Mouse (Mus musculus) midbrain, embryonic 10.5 days (tissue): ENCODE results near the gene Pxt1. TPM values are rescaled to one million over a fixed set of nuclear protein-coding genes. Genes with fewer than 3 reads are reported as not detected.
A peak's percentile ranks its signal among the peaks of the same experiment; 100 is the strongest.

Source experiments
- DNase-seq: peaks from one replicate; pipeline ENCODE4 v3.0.0-alpha.2; 2017; ENCODE audit warnings: low spot score
- H3K27ac ChIP-seq: fragments of 300-500 bp; sonication (generic); replicated peaks from 2 replicates; pipeline ENCODE4 v1.5.1; 2016; ENCODE audit warnings: mild to moderate bottlenecking
- H3K27me3 ChIP-seq: fragments of 300-500 bp; sonication (generic); 2 replicates; pipeline ENCODE4 v1.6.1; 2016; ENCODE audit warnings: low read depth, mild to moderate bottlenecking; ENCODE audit not compliant: poor library complexity, severe bottlenecking
- H3K36me3 ChIP-seq: fragments of 300-500 bp; sonication (generic); 2 replicates; pipeline ENCODE4 v1.6.1; 2016; ENCODE audit warnings: mild to moderate bottlenecking, moderate library complexity
- H3K4me1 ChIP-seq: fragments of 300-500 bp; sonication (generic); 2 replicates; pipeline ENCODE4 v1.6.1; 2016
- H3K4me3 ChIP-seq: fragments of 300-500 bp; sonication (generic); 2 replicates; pipeline ENCODE4 v1.5.1; 2016; ENCODE audit warnings: mild to moderate bottlenecking, moderate library complexity
- H3K9me3 ChIP-seq: fragments of 300-500 bp; sonication (generic); replicated peaks from 2 replicates; pipeline ENCODE4 v1.6.1; 2016; ENCODE audit warnings: mild to moderate bottlenecking
- WGBS: fragments of 180-500 bp; shearing (Covaris S2); methylation state at CpG from one replicate; pipeline ENCODE4 v1.1.7; 2016; 5-methylcytosine and 5-hydroxymethylcytosine counted together
- polyA plus RNA-seq: library from polyadenylated mRNA; unstranded; fragments of >200 nt; fragmentation: Nextera tagmentation; extraction: Ambion mirVana; gene quantifications from 2 replicates; pipeline ENCODE4 v1.2.1, GENCODE M21; 2016

Gene Pxt1
- polyA plus RNA-seq, 1 experiment from 2014 or later = not detected

DNA sequence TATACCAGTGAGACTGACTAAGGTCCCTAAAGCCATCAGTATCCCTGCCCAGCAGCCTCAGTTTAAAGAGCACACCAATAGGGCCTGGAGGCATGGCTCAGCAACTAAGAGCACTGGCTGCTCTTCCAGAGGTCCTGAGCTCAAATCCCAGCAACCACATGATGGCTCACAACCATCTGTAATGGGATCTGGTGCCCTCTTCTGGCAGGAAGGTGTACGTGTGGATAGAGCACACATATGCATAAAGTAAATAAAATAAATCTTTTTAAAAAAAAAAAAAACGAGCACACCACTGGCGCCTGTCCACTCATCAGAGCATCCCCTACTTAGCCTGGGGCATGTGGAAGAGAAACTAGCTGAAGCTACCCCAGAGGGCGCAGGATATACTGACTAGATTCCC, 42.1 kb downstream of the Pxt1 start:
- Histone ChIP-seq H3K27ac (no peak overlapping the region), H3K27me3 (peaks cover 3% of the 10 kb centered on the region), H3K4me3 (no peak overlapping the region), H3K4me1 (peaks cover 35% of the 10 kb centered on the region), H3K36me3 (no peaks in the 10 kb centered on the region), H3K9me3 (no peaks in the 10 kb centered on the region)
- DNase-seq = no peak
- WGBS = 69% methylated on average over 4 of the region's 4 CpGs

DNA sequence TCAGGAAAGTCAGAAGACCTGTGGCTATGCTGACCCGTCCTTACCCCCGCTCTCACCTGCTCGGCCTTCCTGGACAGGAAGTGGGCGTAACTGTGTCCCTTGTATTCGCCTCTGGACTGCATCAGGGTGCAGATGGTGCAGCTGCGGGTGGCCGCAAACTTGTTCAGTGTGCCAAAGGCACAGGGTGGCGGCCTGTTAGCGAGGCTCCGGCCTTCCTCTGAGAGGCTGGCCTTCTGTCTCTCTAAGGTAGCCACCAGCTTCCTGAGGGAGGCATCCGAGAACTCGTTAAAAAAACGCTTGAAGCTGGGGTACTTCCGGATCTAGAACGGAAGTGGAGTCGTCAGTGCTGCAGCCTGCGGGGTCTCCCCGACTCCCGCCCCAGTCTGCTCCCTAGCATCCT, 44.2 kb downstream of the Pxt1 start:
- Histone ChIP-seq H3K36me3 (no peaks in the 10 kb centered on the region), H3K9me3 (no peaks in the 10 kb centered on the region), H3K27me3 (no peaks in the 10 kb centered on the region), H3K4me1 (peaks cover 23% of the 10 kb centered on the region), H3K4me3 (no peak overlapping the region), H3K27ac (peak overlapping the region; percentile 19)
- DNase-seq = no peak
- 86% methylated on average over 19 of the region's 19 CpGs for WGBS

DNA sequence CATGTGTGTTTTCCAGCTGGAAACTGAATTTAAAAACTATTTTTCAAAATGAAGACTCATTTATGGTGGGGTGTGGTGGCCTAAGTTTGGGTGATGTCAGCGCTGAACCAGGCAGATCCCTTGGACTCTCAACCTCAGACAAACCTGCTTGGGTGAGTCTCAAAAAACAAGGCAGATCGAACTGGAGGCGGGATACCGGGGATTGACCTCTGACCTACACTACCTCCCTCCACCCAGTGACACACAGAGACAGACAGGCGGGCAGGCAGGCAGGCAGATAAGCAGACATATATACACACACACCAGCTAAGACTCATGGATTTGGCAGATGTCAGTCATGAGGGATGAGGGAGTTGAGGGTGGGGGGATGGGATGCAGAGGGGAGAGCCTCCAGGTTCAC, 45.4 kb downstream of the Pxt1 start:
- 68% methylated on average over 5 of the region's 5 CpGs for WGBS
- H3K27ac ChIP-seq = 0 out of 2 replicates have a peak overlapping the region, but pooled peaks have one; percentile 19

DNA sequence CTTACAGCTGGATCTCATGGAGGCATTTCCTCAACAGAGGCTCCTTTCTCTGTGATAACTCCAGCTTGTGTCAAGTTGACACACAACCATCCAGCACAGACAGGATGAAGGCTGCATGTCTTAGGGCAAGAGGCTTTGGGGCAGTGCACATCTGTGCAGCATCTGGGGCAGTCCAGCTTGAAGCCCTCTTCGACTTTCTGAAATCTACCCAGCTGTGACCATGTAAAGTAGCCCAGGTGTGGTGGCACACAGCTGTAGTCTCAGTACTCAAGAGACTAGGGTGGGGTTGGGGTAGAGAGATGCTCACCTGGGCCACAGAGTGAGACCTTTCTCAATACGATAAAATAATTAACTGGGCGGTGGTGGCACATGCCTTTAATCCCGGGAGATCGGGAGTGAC, 45.8 kb downstream of the Pxt1 start:
- Histone ChIP-seq H3K4me3 (no peak overlapping the region), H3K27ac (no peak overlapping the region), H3K27me3 (no peaks in the 10 kb centered on the region), H3K4me1 (peaks cover 20% of the 10 kb centered on the region), H3K36me3 (no peaks in the 10 kb centered on the region), H3K9me3 (no peaks in the 10 kb centered on the region)
- no peak for DNase-seq
- WGBS = 91% methylated on average over 5 of the region's 5 CpGs

More for the DNA sequence above, 45.4 kb downstream of the Pxt1 start:
- Histone ChIP-seq H3K27me3 (no peaks in the 10 kb centered on the region), H3K4me1 (peaks cover 20% of the 10 kb centered on the region), H3K36me3 (no peaks in the 10 kb centered on the region), H3K4me3 (no peak overlapping the region), H3K9me3 (no peaks in the 10 kb centered on the region)
- DNase-seq = no peak

DNA sequence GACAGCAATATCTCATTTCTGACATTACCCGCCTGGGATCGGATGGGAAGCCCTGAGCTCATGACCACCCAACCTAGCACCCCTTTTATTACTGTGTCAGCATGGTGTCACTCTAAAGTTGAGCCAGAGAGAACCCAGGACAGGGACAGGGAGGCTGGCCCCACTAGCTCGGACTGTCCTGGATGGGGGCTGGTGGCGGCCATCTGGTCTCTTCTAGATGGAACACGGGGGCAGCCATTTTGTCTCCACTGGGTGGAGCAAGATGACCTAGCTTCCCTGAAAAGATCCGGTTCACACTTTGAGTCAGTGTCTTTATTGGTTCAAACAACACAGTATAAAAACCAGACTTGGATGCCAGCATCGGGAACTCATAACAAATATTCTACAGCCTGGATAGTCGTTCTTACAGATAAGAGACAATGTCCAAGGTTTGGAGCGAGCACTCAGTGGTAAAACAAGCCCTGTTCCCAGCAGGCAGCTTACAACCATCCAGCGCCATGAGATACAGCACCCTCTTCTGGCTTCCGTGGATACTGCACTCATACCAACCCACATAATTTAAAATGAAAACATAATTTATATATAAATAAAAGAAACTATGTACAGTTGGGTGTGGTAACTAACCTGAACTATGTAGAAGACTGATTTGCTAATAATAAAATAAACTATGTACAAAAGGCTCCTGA, 47.4 kb downstream of the Pxt1 start:
- no peaks in the 10 kb centered on the region for H3K27me3 ChIP-seq
- H3K4me3 ChIP-seq = no peak overlapping the region
- H3K4me1 ChIP-seq = peaks cover 20% of the 10 kb centered on the region
- no peak for DNase-seq
- no peak overlapping the region for H3K27ac ChIP-seq
- no peaks in the 10 kb centered on the region for H3K9me3 ChIP-seq
- H3K36me3 ChIP-seq = no peaks in the 10 kb centered on the region
- WGBS = 90% methylated on average over 11 of the region's 11 CpGs

DNA sequence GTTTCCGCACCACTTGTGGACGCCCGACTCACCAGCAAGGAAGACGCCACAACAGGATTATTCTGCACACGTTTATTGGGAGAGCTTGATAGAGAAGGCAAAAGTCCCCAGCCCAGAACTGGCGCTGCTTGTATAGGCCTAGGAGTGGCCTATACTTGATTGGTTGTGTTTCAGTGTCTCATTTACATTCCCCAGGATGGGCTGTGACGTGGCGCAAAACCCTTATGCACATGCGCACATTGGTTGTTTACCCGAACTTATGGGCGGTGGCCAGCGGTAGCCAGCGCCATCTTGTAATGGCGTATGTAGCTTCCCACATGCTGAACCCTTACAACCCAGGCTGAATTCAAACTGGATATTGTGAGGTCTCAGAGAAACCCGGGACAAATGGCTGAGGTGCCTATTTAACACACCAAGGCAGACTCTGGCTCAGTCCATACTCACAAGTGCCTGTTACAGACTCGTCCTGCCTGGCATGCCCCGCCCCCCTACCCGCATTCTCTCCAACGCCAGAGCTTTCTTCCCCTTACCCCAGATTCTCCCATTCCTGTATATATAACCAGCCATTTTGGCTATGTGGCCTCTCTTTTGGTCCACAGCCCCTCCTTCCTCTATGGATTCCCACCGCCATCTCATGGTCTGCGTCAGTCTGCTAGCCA, 48.3 kb downstream of the Pxt1 start:
- Histone ChIP-seq H3K27ac (no peak overlapping the region), H3K27me3 (no peaks in the 10 kb centered on the region), H3K4me3 (no peak overlapping the region), H3K9me3 (no peaks in the 10 kb centered on the region), H3K36me3 (no peaks in the 10 kb centered on the region), H3K4me1 (peaks cover 20% of the 10 kb centered on the region)
- no peak for DNase-seq
- 94% methylated on average over 21 of the region's 21 CpGs for WGBS

DNA sequence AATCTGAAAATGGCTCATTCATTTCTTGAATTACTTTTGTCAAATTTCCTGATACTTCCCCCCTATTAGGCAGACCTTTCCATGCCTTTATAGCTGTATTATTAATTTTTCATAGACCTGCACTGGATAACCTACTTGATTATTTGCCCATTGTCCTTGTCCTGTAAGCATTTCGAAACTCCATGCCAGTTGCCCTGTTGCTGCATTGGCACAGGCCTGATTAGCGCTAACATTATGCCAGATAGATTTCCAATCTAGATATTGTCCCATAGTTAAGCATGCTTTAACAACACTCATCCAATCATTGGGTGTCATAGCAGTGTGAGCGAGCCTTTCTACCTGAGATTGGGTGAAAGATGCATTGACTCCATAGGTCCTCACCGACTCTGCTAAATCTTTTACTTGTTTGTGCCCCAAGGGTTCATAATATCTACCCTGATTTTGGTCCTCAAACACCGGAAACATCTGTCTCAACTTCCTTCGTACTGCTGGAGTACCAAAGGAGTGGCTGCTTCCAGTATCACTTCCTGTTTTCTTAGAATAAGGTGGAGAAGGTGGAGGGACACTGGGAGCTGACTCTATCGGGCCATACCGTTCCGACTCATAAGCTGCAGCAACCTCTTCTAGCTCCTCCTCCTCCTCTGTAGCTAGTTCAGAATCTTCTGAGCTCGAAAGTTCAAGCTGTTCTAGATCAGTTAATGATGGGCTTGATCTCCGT, 49.4 kb downstream of the Pxt1 start:
- H3K27me3 ChIP-seq = no peaks in the 10 kb centered on the region
- H3K4me3 ChIP-seq = no peak overlapping the region
- WGBS = 90% methylated on average over 11 of the region's 11 CpGs
- peaks cover 4% of the 10 kb centered on the region; the same call in 1 of the 2 replicates for H3K9me3 ChIP-seq
- DNase-seq = no peak
- no peak overlapping the region for H3K27ac ChIP-seq
- peaks cover 12% of the 10 kb centered on the region for H3K4me1 ChIP-seq
- H3K36me3 ChIP-seq = no peaks in the 10 kb centered on the region

DNA sequence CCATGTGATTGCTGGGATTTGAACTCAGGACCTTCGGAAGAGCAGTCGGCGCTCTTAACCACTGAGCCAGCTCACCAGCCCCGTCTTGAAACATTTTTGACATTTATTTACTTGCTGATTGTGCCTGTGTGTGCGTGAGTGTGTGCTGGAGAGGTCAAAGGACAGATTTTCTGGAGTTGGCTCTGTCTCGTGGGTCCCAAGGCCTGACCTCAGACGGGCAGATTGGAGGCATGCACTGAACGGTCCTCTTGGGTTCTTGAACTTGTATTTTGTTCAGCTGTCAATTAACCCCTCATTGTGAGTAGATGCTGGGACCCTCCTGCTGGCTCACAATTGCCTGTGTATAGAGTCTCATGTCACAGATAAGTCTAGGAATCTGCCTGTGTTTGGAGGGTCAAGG, 57.4 kb downstream of the Pxt1 start:
- WGBS = 80% methylated on average over 8 of the region's 8 CpGs
- peaks cover 18% of the 10 kb centered on the region; the same call in 1 of the 2 replicates for H3K9me3 ChIP-seq

DNA sequence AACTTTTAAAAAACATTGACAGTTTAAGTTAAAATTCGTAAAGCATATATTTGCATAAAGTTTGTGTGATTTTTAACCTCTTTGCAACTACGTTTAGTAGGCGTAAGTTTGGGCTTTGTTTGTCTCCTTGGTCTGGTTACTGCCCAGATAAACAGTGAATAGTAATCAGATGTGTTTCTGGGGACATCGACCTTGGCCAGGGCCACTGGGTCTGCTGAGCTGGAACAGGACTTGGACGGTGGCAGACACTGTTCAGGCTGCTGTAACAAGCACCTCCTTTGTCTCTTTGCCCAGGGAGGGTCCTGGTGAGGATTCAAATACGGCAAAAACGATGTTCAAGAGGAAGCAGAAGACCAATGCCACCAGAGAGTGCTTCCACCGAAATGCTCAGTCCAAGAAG, 58.4 kb downstream of the Pxt1 start:
- no peak for DNase-seq
- H3K27me3 ChIP-seq = peaks cover 19% of the 10 kb centered on the region
- peaks cover 5% of the 10 kb centered on the region for H3K4me1 ChIP-seq
- H3K9me3 ChIP-seq = peaks cover 18% of the 10 kb centered on the region; the same call in 1 of the 2 replicates
- no peaks in the 10 kb centered on the region for H3K36me3 ChIP-seq
- 86% methylated on average over 8 of the region's 8 CpGs for WGBS
- no peak overlapping the region for H3K4me3 ChIP-seq
- H3K27ac ChIP-seq = no peak overlapping the region

More for the DNA sequence above, 57.4 kb downstream of the Pxt1 start:
- H3K27me3 ChIP-seq = peaks cover 9% of the 10 kb centered on the region
- H3K4me3 ChIP-seq = no peak overlapping the region
- no peak for DNase-seq
- H3K36me3 ChIP-seq = no peaks in the 10 kb centered on the region
- peaks cover 4% of the 10 kb centered on the region for H3K4me1 ChIP-seq
- H3K27ac ChIP-seq = no peak overlapping the region

Other genes with a start within 250 kb of the Pxt1 start
- gene AC170998.1, start 217.8 kb downstream of the Pxt1 start, polyA plus RNA-seq = 3.3 and 3.4 TPM in 2 replicates
- 2.3 and 4.0 TPM in 2 replicates for gene Mapk13, start 174.5 kb downstream of the Pxt1 start, polyA plus RNA-seq
- gene Brpf3, start 142.8 kb downstream of the Pxt1 start, polyA plus RNA-seq = 8.3 and 9.1 TPM in 2 replicates
- gene Pnpla1, start 85.4 kb downstream of the Pxt1 start, polyA plus RNA-seq = not detected in 2 replicates
- 0.11 and 0.26 TPM in 2 replicates for gene 4930539E08Rik, start 28.5 kb downstream of the Pxt1 start, polyA plus RNA-seq
- gene Kctd20, start 8.1 kb upstream of the Pxt1 start, polyA plus RNA-seq = 107 and 114 TPM in 2 replicates
- 115 and 130 TPM in 2 replicates for gene Stk38, start 64.2 kb upstream of the Pxt1 start, polyA plus RNA-seq
- 789 and 839 TPM in 2 replicates for gene Srsf3, start 88.8 kb upstream of the Pxt1 start, polyA plus RNA-seq
- gene Cdkn1a, start 147.1 kb upstream of the Pxt1 start, polyA plus RNA-seq = 19.1 and 24.8 TPM in 2 replicates
- 0.06 and 0.47 TPM in 2 replicates for gene Rab44, start 170.3 kb upstream of the Pxt1 start, polyA plus RNA-seq